Mouse (Mus musculus) frontal cortex, adult (tissue): ENCODE results near the gene Mgl2.

Source experiments
- ATAC-seq: cut with Nextera tagmentation; 2 replicates; pipeline ENCODE4 v1.9.2; 2017; ENCODE audit warnings: mild to moderate bottlenecking, moderate library complexity, mixed read lengths; ENCODE audit not compliant: low TSS enrichment

The Mgl2 gene

DNA sequence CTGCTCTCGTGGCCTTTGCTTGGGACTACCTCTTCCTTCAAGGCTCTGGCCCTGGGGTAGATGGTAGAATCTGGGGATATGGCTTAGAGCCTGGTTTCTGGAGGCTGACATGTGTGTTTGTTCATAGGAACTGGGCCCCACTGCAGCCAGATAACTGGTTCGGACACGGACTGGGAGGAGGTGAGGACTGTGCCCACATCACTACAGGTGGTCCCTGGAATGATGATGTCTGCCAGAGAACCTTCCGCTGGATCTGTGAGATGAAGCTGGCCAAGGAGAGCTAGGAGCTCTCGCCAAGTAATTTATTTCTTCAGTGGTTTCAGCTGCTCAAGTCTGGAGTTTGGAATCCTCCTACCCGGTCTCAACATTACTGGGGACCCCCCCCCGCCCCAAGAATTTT is 40.2 kb downstream of the Mgl2 start:
- no peak for ATAC-seq

- no peak for ATAC-seq
These were observed 41.1 kb downstream of the Mgl2 start for GRCm38 (mm10) chr11:70171181-70171580.

DNA sequence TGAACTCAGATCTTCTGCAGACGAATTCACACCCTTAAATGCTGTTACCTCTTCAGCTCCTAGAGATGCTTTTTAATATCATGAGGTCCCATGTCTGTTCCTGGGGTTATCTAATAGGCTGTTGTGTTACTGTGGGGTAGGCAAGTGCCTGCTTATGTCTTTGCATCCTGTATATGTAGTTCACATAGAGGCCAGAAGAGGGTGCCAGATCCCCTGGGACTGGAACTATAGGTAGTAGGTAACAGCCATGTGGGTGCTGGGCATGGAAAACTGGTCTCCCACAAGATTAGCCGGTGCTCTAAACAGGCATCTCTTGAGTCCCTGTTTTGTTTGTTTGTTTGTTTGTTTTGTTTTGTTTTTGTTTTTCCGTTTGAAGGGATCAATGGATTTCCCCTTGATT is 41.7 kb downstream of the Mgl2 start:
- no peak for ATAC-seq

- ATAC-seq, result no peak
These were observed 42.2 kb downstream of the Mgl2 start for GRCm38 (mm10) chr11:70172298-70172697.

- no peak for ATAC-seq
These were observed 44.4 kb downstream of the Mgl2 start for GRCm38 (mm10) chr11:70174491-70174890.

- ATAC-seq, result no peak
These were observed 47.5 kb downstream of the Mgl2 start for GRCm38 (mm10) chr11:70177647-70178046.

- no peak for ATAC-seq
These were observed 48.2 kb downstream of the Mgl2 start for GRCm38 (mm10) chr11:70178311-70178710.

DNA sequence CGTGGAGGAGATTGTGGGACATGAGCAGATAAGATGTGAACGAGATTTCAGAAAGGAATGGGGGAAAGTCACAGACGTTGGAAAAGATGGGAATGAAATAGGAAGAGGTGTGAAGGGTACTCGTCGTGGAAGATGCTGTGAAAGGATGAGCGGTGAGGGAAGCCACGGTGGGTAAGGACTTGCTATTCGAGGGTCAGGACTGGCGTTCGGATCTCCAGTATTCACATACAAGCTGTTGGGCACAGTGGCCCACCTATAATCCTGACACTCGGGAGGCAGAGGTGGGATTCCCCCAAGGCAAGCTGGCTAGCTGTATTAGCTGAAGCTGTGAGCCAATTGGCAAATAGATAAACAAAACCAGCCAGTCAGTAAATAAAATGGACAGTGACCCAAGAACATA is 48.6 kb downstream of the Mgl2 start:
- no peak for ATAC-seq

DNA sequence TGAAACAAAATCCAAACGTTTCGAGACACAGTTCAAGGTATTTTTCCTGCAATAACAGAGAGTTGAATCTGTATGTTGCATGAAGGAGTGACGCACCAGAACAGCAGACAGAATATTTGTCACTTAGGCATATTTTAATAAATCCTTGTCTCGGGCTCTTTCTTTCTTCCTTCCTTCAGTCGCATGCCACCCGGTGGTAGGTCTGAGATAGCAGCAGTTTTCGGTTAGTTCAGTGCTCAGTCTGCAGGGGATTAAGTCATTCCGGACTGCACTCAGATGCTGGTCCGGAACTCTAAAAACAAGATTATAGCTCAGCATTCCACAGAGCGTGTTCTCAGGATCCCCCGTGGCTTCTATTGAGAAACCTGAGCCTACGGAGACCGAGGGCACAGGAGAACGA is 49.3 kb downstream of the Mgl2 start:
- peak; percentile 70; the same call in 1 of the 2 replicates for ATAC-seq

GRCm38 (mm10) chr11:70180496-70180895 is 50.4 kb downstream of the Mgl2 start:
- no peak for ATAC-seq

GRCm38 (mm10) chr11:70185120-70185519 is 55.0 kb downstream of the Mgl2 start:
- ATAC-seq, result no peak
